ENCODE assay signal across 9 mouse cellular contexts in the genomic region with DNA sequence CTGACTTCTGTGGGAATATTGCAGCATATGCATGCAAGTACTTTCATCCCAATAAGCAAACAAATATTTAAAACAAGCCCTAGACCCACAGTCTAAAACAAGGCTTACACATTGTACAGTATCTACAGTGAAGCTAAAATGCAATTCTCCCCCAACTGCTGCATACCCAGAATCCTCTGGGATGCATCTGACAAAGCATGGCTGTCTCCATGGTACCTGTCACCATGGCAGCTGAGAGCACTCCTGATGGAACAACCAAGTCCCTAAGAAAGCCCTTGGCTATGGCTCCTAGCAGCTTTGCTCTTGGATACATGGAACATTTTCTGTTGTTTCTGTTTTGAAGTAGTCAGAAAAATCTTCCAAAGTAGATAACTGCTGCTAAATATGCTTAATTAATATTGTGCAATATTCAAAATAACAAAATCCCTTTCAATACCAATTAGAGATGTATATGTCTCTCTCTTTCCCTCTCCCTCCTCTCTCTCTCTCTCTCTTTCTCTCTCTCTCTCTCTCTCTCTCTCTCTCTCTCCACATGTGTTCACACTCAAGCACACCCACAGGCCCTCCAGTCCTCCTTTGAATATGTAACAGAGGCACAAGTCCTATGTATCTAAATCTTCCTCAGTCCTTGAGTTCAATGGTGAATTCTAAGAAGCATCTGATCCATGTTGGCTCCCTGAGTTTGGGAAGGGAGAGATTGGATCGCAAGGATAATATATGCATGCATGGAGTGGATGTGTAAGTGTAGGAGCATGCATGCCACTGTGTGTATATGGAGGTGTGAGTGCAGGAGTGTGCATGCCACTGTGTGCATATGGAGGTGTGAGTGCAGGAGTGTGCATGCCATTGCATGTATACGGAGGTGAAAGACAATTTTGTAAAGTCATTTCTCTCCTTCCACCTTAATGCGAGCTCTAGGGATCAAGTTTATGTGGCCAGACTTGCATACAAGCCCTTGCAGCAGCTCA.
DNase-seq lines count a peak whose midpoint lies in the region; ATAC-seq and TF ChIP-seq lines count a peak whose summit lies in the region.
"Had no signal": no experiment of that assay in that cellular context is flagged by ENCODE, and none has a peak within 500 bp of the region (broad histone marks: within the 10 kb centered on the region; RNA-seq: fewer than 3 reads in every experiment).

No protein-coding gene starts in this region.

- no peak overlapping the region for H3K4me2 ChIP-seq in embryonic facial prominence, embryonic 15.5 days (replicated peaks)
- H3K4me2 ChIP-seq in midbrain, postnatal 0 days (ENCODE audit: low read depth, low read length, poor library complexity, severe bottlenecking): no peak overlapping the region
- no peak overlapping the region for H3K4me2 ChIP-seq in liver, embryonic 11.5 days
- H3K4me2 ChIP-seq in intestine, embryonic 15.5 days (replicated peaks): no peak overlapping the region

- no peak overlapping the region for H3K9ac ChIP-seq in embryonic facial prominence, embryonic 15.5 days
- no peak overlapping the region for H3K9ac ChIP-seq in midbrain, postnatal 0 days (replicated peaks; ENCODE audit: low read length, poor library complexity, severe bottlenecking)
- H3K9ac ChIP-seq in liver, embryonic 11.5 days (ENCODE audit: low read depth, low read length): no peak overlapping the region
- H3K9ac ChIP-seq in intestine, embryonic 15.5 days: no peak overlapping the region

- H3K4me1 ChIP-seq in embryonic facial prominence, embryonic 15.5 days: no peaks in the 10 kb centered on the region
- peaks cover 13% of the 10 kb centered on the region for H3K4me1 ChIP-seq in midbrain, postnatal 0 days (ENCODE audit: insufficient read depth, low read length)
- no peaks in the 10 kb centered on the region for H3K4me1 ChIP-seq in liver, embryonic 11.5 days (replicated peaks; ENCODE audit: control insufficient read depth, insufficient read depth, low read length)
- no peaks in the 10 kb centered on the region for H3K4me1 ChIP-seq in intestine, embryonic 15.5 days (replicated peaks)

- no peak overlapping the region for H3K4me3 ChIP-seq in embryonic facial prominence, embryonic 15.5 days (replicated peaks)
- no peak overlapping the region for H3K4me3 ChIP-seq in layer of hippocampus, adult 2 months
- H3K4me3 ChIP-seq in midbrain, postnatal 0 days (ENCODE audit: low read depth, low read length): no peak overlapping the region
- no peak overlapping the region for H3K4me3 ChIP-seq in liver, embryonic 11.5 days (ENCODE audit: low read depth, low read length)
- H3K4me3 ChIP-seq in intestine, embryonic 15.5 days (replicated peaks): no peak overlapping the region

- no peak overlapping the region for H3K27ac ChIP-seq in embryonic facial prominence, embryonic 15.5 days (replicated peaks)
- peak overlapping the region; percentile 80 for H3K27ac ChIP-seq in layer of hippocampus, adult 2 months
- H3K27ac ChIP-seq in midbrain, postnatal 0 days (ENCODE audit: low read depth, low read length): peak overlapping the region; percentile 73
- H3K27ac ChIP-seq in liver, embryonic 11.5 days (ENCODE audit: low read depth, low read length): no peak overlapping the region
- H3K27ac ChIP-seq in intestine, embryonic 15.5 days: no peak overlapping the region
- H3K27ac ChIP-seq: macrophage had no signal

- TF ChIP-seq CTCF in layer of hippocampus, adult 2 months (conservative IDR thresholded peaks at IDR 0.05): no peak
- TF ChIP-seq CTCF in midbrain, postnatal 0 days (IDR thresholded peaks at IDR 0.05): no peak

- ATAC-seq in embryonic facial prominence, embryonic 15.5 days (ENCODE audit: insufficient number of reproducible peaks, low FRiP score, low TSS enrichment, low read depth): 0 out of 2 replicates have a peak, but pooled peaks have one; percentile 24
- peak; percentile 90 for ATAC-seq in midbrain, postnatal 0 days (ENCODE audit: low FRiP score)
- ATAC-seq in liver, embryonic 11.5 days (replicated peaks; ENCODE audit: low FRiP score): no peak
- no peak for ATAC-seq in intestine, embryonic 15.5 days
- no peak for ATAC-seq in megakaryocyte progenitor cell, adult 5-6 weeks (replicated peaks; ENCODE audit: poor library complexity)

- H3K27me3 ChIP-seq in embryonic facial prominence, embryonic 15.5 days: no peaks in the 10 kb centered on the region
- H3K27me3 ChIP-seq in midbrain, postnatal 0 days (ENCODE audit: insufficient read depth, low read length): no peaks in the 10 kb centered on the region
- H3K27me3 ChIP-seq in liver, embryonic 11.5 days (replicated peaks; ENCODE audit: control insufficient read depth, insufficient read depth, low read length): no peaks in the 10 kb centered on the region
- no peaks in the 10 kb centered on the region for H3K27me3 ChIP-seq in intestine, embryonic 15.5 days (replicated peaks)

- no peaks in the 10 kb centered on the region for H3K36me3 ChIP-seq in embryonic facial prominence, embryonic 15.5 days
- H3K36me3 ChIP-seq in midbrain, postnatal 0 days (ENCODE audit: insufficient read depth, low read length): no peaks in the 10 kb centered on the region
- H3K36me3 ChIP-seq in liver, embryonic 11.5 days (ENCODE audit: control insufficient read depth, insufficient read depth, low read length): no peaks in the 10 kb centered on the region
- no peaks in the 10 kb centered on the region for H3K36me3 ChIP-seq in intestine, embryonic 15.5 days

- H3K9me3 ChIP-seq in embryonic facial prominence, embryonic 15.5 days (replicated peaks): no peaks in the 10 kb centered on the region
- no peaks in the 10 kb centered on the region for H3K9me3 ChIP-seq in midbrain, postnatal 0 days (ENCODE audit: low read length)
- H3K9me3 ChIP-seq in liver, embryonic 11.5 days (ENCODE audit: control insufficient read depth, low read length): no peaks in the 10 kb centered on the region
- no peaks in the 10 kb centered on the region for H3K9me3 ChIP-seq in intestine, embryonic 15.5 days

- 84% methylated on average over 3 of the region's 3 CpGs for WGBS in embryonic facial prominence, embryonic 15.5 days
- 83% methylated on average over 3 of the region's 3 CpGs for WGBS in midbrain, postnatal 0 days
- WGBS in liver, embryonic 11.5 days: 76% methylated on average over 3 of the region's 3 CpGs
- 91% methylated on average over 3 of the region's 3 CpGs for WGBS in intestine, embryonic 15.5 days

- peak; percentile 83 for DNase-seq in brain, embryonic 18.5 days (ENCODE audit: low read depth, low spot score)
- peak; percentile 71 to 79 for DNase-seq in layer of hippocampus, adult 2 months (ENCODE audit: low spot score in 2 of 2)
- DNase-seq in midbrain, postnatal 0 days (ENCODE audit: low spot score): peak; percentile 94
- no peak for DNase-seq in liver, embryonic 11.5 days (ENCODE audit: low spot score)
- no peak for DNase-seq in thymus, postnatal 4 days

Comparison
In these comparisons a context has a peak if more than half of its experiments do, and no peak if none do; other contexts are left out.
1. DNase-seq: peak in brain, embryonic 18.5 days (single experiment), layer of hippocampus, adult 2 months (2 of 2) and midbrain, postnatal 0 days (single experiment); none in liver, embryonic 11.5 days (single experiment) and thymus, postnatal 4 days (single experiment).
2. ATAC-seq: peak in embryonic facial prominence, embryonic 15.5 days (single experiment) and midbrain, postnatal 0 days (single experiment); none in liver, embryonic 11.5 days (single experiment), intestine, embryonic 15.5 days (single experiment) and megakaryocyte progenitor cell, adult 5-6 weeks (single experiment).
3. H3K27ac ChIP-seq: peak in layer of hippocampus, adult 2 months (single experiment) and midbrain, postnatal 0 days (single experiment); none in embryonic facial prominence, embryonic 15.5 days (single experiment), liver, embryonic 11.5 days (single experiment) and intestine, embryonic 15.5 days (single experiment).